8 mouse cellular contexts compared by ENCODE assay signal in genomic region chr19:47463206-47463605, GRCm38 (mm10). TPM values are rescaled to one million over a fixed set of nuclear protein-coding genes. Genes with fewer than 3 reads are reported as not detected.
DNase-seq lines count a peak whose midpoint lies in the region; ATAC-seq and TF ChIP-seq lines count a peak whose summit lies in the region.

No protein-coding gene starts in this region.

- no peak for TF ChIP-seq POLR2A in lung, adult 2 months (IDR thresholded peaks at IDR 0.05; ENCODE audit: borderline replicate concordance, extremely low read depth, low read depth, low read length)

- peak; percentile 28 for DNase-seq in lung, adult 2 months
- no peak for DNase-seq in lung, postnatal 25 days (ENCODE audit: low spot score)
- no peak for DNase-seq in embryonic facial prominence, embryonic 14.5 days (ENCODE audit: low spot score)
- no peak for DNase-seq in gastrocnemius, postnatal 10 days
- no peak for DNase-seq in kidney, adult 8-10 months
- DNase-seq in cerebellum, postnatal 25 days = no peak

- H3K27ac ChIP-seq in embryonic facial prominence, embryonic 14.5 days (replicated peaks; ENCODE audit: low read depth, low read length) = peak overlapping the region; percentile 88; the same call in 1 of the 2 replicates
- H3K27ac ChIP-seq in limb, embryonic 13.5 days = peak overlapping the region; percentile 33; the same call in 1 of the 2 replicates
- H3K27ac ChIP-seq in neural tube, embryonic 15.5 days (replicated peaks) = peak overlapping the region; percentile 82; the same call in 1 of the 2 replicates

- no peak for ATAC-seq in embryonic facial prominence, embryonic 14.5 days (ENCODE audit: low read depth)
- no peak for ATAC-seq in limb, embryonic 13.5 days (ENCODE audit: low FRiP score, low read depth)
- no peak for ATAC-seq in neural tube, embryonic 15.5 days (ENCODE audit: low FRiP score)

- no peaks in the 10 kb centered on the region for H3K9me3 ChIP-seq in embryonic facial prominence, embryonic 14.5 days (ENCODE audit: control insufficient read depth, low read length)
- peaks cover 5% of the 10 kb centered on the region; the same call in 1 of the 2 replicates for H3K9me3 ChIP-seq in limb, embryonic 13.5 days
- H3K9me3 ChIP-seq in neural tube, embryonic 15.5 days (replicated peaks) = no peaks in the 10 kb centered on the region

- peak overlapping the region; percentile 77 for H3K4me2 ChIP-seq in embryonic facial prominence, embryonic 14.5 days (ENCODE audit: low read depth, low read length)
- peak overlapping the region; percentile 95 for H3K4me2 ChIP-seq in limb, embryonic 13.5 days (replicated peaks)
- peak overlapping the region; percentile 92 for H3K4me2 ChIP-seq in neural tube, embryonic 15.5 days

- 3% methylated on average over 13 of the region's 13 CpGs for WGBS in lung, adult 2 months
- under 1% methylated on average over 13 of the region's 13 CpGs for WGBS in embryonic facial prominence, embryonic 14.5 days
- under 1% methylated on average over 13 of the region's 13 CpGs for WGBS in limb, embryonic 13.5 days
- under 1% methylated on average over 13 of the region's 13 CpGs for WGBS in neural tube, embryonic 15.5 days

- TF ChIP-seq CTCF in lung, adult 2 months (IDR thresholded peaks at IDR 0.05; ENCODE audit: insufficient read depth, low read length) = no peak

- peak overlapping the region; percentile 89 for H3K9ac ChIP-seq in embryonic facial prominence, embryonic 14.5 days (ENCODE audit: low read depth, low read length)
- H3K9ac ChIP-seq in limb, embryonic 13.5 days = peak overlapping the region; percentile 92
- H3K9ac ChIP-seq in neural tube, embryonic 15.5 days (replicated peaks) = peak overlapping the region; percentile 79

- H3K36me3 ChIP-seq in embryonic facial prominence, embryonic 14.5 days (ENCODE audit: control insufficient read depth, insufficient read depth, low read length) = no peaks in the 10 kb centered on the region; the same call in 1 of the 2 replicates
- H3K36me3 ChIP-seq in limb, embryonic 13.5 days = peaks cover 4% of the 10 kb centered on the region; the same call in 1 of the 2 replicates
- H3K36me3 ChIP-seq in neural tube, embryonic 15.5 days = no peaks in the 10 kb centered on the region

- peaks cover 24% of the 10 kb centered on the region for H3K4me1 ChIP-seq in lung, adult 2 months (ENCODE audit: control insufficient read depth, insufficient read depth, low read length)
- H3K4me1 ChIP-seq in embryonic facial prominence, embryonic 14.5 days (ENCODE audit: control insufficient read depth, insufficient read depth, low read length) = peaks cover 27% of the 10 kb centered on the region
- peaks cover 45% of the 10 kb centered on the region for H3K4me1 ChIP-seq in limb, embryonic 13.5 days
- H3K4me1 ChIP-seq in neural tube, embryonic 15.5 days = peaks cover 64% of the 10 kb centered on the region

- peak overlapping the region; percentile 59 for H3K4me3 ChIP-seq in lung, adult 2 months (replicated peaks; ENCODE audit: extremely low read depth, low read depth, low read length)
- peak overlapping the region; percentile 81 for H3K4me3 ChIP-seq in embryonic facial prominence, embryonic 14.5 days (ENCODE audit: low read depth, low read length)
- peak overlapping the region; percentile 78 for H3K4me3 ChIP-seq in limb, embryonic 13.5 days
- H3K4me3 ChIP-seq in neural tube, embryonic 15.5 days (replicated peaks) = peak overlapping the region; percentile 84

- H3K27me3 ChIP-seq in embryonic facial prominence, embryonic 14.5 days (replicated peaks; ENCODE audit: control insufficient read depth, insufficient read depth, low read length) = no peaks in the 10 kb centered on the region
- no peaks in the 10 kb centered on the region for H3K27me3 ChIP-seq in limb, embryonic 13.5 days
- H3K27me3 ChIP-seq in neural tube, embryonic 15.5 days (replicated peaks) = no peaks in the 10 kb centered on the region

RNA-seq across cellular contexts. Expression of gene Sh3pxd2a, which starts 1.0 kb away (rescaled TPM):
- 36.9 and 40.9 TPM in 2 replicates for polyA plus RNA-seq in lung, adult 2 months (2012; rRNA removed)
- 19.5 and 20.3 TPM in 2 replicates for polyA plus RNA-seq in embryonic facial prominence, embryonic 14.5 days (2014; fragmentation: Nextera tagmentation; extraction: Ambion mirVana)
- polyA plus RNA-seq in limb, embryonic 13.5 days (2015; fragmentation: Nextera tagmentation; extraction: Ambion mirVana) = 8.9 and 10.1 TPM in 2 replicates
- polyA plus RNA-seq in neural tube, embryonic 15.5 days (2015; fragmentation: Nextera tagmentation; extraction: Ambion mirVana) = 2.2 and 3.3 TPM in 2 replicates
- total RNA-seq in gastrocnemius, postnatal 10 days (2021) = 10 to 100 TPM; 79.8 to 85.6 TPM

Comparison
In these comparisons a context has a peak if more than half of its experiments do, and no peak if none do; other contexts are left out.
1. H3K27ac ChIP-seq: peak in every context shown above with its lines; median percentile 88 in embryonic facial prominence, embryonic 14.5 days; 82 in neural tube, embryonic 15.5 days; 33 in limb, embryonic 13.5 days.